Mouse (Mus musculus) retina, postnatal 1 day (tissue): ENCODE measurements at regions not wholly inside any gene's neighbourhood (a gene's known extent, or its start where the extent isn't known, plus 50 kb on each side); places are given as distances from the start of the nearest gene placed in this dataset.

Source experiments
- DNase-seq: peaks from one replicate; pipeline ENCODE4 v3.0.0-alpha.2; 2012

DNA sequence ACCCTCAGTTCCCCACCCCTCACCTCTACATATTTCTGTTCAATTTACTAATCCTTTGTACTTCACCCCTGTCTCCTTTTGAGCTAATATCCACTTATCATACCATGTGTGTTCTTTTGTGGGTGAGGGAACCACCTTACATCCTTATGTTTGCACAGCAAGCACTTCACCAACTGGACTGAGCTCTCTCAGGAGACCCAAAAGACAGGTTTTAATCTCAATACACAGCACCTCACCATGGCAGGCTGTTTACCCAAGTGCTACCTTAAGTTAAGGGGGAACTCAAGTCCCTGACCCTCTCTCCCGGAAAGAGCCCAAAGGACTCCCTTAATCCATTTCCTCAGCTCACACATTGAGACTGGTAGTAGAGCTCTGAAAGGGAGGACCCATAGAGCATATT is 62.3 kb upstream of the Agr3 start:
- DNase-seq, result no peak

DNA sequence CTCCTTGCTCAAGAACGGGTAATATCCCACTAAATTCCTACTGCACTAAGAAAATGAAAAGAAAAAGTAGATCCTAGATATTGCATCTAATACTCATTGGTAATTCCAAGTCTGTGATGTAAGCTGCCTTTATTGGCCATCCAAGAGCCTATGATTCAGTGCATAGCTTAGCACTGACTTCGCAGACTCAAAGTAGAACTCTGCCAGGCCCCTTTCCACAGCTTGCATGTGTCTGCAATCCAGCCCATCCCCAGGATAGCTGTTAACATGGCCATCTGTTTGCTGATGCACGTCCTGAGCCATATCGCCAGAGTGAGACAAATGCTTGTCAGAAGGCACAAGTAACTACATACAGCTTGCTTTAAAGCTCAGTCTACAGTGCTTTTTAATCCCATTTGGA is 72.3 kb upstream of the Agr3 start:
- DNase-seq, result no peak

- DNase-seq, result no peak
Observed at GRCm38 (mm10) chr12:35846905-35847610, 78.4 kb upstream of the Agr3 start.

DNA sequence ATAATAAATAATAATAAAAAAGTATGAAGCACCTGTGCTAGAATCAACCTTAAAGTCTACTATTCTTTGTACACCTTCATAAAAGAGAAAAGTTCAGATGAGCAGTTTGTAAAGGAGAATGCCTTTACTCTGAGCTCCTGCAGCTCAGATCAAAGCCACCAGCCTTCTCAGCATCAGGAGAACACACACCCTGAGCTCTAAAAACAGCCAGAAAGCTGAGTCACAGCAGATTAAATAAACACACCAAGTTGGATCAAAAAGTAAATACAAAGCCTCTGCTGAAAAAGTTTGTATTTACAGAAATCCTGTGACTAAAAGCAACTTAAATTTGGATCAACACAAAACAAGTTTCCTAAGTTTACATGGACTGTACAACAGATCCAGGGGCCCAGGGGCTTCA is 88.5 kb upstream of the Agr3 start:
- DNase-seq, result no peak

GRCm38 (mm10) chr12:35833285-35833684 is 92.1 kb upstream of the Agr3 start:
- no peak for DNase-seq

- DNase-seq, result no peak
Observed at GRCm38 (mm10) chr12:35831922-35832512, 93.4 kb upstream of the Agr3 start.

DNA sequence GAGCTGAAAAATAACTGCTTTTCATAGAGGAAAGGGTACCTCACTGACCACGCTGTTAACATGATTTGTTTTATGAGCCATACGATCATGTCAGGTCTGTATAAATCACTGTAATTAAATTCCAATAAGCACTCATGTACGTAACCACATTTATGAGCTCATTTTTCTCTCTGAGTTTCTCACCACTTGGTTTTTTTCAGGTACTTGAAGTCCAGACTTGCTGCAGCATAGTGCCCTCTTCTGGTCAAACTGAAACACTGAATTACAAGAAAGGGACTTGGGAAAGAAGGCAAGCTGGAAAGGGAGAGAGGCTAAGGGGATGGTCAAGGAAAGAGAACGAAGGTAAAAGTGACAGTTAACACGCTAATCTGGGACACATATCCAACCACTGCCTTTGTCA is 94.2 kb upstream of the Agr3 start:
- peak; percentile 81 for DNase-seq

- no peak for DNase-seq
Observed at GRCm38 (mm10) chr12:35827797-35828196, 97.6 kb upstream of the Agr3 start.

- DNase-seq, result no peak
Observed at GRCm38 (mm10) chr12:35826990-35827389, 98.4 kb upstream of the Agr3 start.

GRCm38 (mm10) chr12:35824587-35824987 is 100.8 kb upstream of the Agr3 start:
- DNase-seq, result no peak

DNA sequence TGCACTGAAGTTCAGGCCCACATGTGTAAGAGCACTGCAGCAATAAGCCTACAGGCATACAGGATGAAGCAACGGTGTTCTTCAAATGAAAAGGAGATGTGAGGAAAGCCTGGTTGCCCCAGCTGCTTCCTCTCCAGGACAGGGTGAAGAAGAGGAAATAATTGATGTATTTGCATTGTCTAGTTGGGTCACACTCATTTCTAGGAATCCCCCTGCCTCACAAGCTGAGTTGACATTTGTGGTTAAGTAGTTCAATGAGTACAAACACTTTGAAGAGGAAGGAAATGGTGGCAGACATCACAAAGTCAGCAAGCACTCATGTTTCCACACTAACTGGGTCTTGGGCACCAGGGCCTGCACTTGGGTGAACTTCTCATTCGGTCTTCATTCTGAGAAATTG is 126.2 kb upstream of the Agr3 start:
- DNase-seq, result no peak

- no peak for DNase-seq
Observed at GRCm38 (mm10) chr12:35775396-35775795, 150.0 kb upstream of the Agr3 start.

DNA sequence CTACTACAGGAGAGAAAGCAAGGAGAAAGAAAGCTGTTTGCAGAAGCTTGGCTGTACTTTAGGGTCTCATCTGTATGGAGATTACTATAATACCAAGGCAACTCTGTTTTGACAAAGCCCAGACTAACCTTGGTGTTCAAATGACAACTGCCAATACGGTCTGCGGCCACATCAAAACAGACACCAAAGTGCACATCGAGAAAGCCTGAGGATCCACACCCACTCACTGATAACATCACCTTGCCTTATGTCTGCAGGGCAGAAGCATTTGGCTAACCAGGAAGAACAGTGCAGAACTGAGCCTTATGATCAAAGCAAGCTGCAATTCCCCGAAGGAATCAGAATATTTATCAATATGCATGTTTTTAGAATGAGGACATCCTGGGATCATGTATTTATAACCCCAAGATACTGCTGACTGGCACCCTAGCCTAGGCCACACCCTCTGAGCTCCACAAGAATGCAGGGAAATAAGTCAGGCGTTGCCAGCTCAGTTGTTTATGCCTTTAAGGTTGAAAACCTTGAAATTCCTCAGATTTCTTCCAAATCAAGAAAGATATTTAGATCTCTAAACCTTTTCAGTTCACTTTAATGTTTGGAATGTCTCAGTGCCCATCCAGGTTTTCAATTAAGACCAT is 154.9 kb upstream of the Agr3 start:
- no peak for DNase-seq

- no peak for DNase-seq
Observed at GRCm38 (mm10) chr12:35758916-35759315, 166.5 kb upstream of the Agr3 start.

DNA sequence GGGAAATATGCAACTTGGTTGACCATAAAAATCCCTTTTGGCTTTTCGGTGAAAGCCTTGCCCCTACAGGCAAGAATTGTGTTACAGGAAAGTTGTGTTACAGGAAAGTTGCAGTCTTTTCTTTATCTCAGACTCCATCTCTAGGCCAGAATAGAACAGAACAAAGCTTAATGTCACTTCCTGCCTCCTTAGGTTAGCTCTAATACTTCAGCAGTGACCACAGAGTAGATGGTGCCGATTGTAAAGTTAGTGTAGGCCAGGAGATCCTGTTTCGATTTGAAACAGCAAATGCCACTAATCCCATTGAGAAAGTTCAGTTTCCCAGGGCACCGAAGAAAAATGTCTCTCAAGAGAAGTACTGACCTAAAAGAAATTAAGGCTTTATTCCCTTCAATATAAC is 170.3 kb upstream of the Agr3 start:
- no peak for DNase-seq

- DNase-seq, result no peak
Observed at GRCm38 (mm10) chr12:35747997-35748396, 177.4 kb upstream of the Agr3 start.

DNA sequence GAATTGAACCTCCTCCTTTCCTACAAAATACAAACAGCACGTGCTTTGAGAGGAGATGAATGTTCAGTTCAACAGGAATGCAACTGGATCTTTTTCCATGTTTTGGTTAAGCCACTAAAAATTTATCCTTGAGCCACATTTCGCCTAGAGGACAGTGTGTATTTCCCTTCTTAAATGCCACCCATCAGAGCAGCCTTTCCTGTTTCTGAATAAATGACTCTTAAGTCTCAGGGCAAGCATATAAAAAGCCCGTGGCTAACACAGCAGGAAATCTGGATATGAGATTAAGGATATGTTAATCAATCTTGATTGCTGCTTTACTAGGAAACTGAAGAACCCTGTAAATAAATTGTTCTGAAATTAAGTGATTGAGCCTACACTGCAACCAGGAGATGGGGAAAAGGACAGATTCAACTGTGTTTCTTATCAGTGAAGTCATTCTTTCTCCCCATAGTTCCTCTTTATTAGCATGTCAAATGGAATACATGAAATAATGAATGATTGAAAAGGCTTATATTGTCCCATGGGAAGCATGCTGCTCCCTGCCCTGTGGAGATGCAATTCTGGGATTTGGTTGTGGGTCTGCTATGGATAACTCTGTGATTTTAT is 178.6 kb upstream of the Agr3 start:
- DNase-seq, result no peak

DNA sequence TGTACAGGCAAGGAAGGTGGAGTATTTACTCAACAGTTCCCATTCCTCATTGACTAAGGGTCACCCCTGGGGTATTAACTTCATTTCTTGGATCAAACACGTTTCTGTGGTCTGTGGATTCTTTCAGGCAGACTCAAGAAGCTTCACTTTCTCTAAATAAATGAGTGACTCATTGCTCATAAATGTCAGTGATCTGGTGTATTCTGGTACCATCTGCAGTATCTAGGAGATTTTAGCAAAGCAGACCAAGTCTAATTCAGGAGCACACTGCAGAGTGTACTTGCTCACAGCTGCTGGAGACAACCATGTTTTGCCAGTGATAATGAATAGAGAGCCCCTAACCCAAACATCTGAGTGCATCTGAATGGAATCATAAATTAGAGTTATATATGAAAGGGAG is 182.7 kb upstream of the Agr3 start:
- DNase-seq, result no peak

DNA sequence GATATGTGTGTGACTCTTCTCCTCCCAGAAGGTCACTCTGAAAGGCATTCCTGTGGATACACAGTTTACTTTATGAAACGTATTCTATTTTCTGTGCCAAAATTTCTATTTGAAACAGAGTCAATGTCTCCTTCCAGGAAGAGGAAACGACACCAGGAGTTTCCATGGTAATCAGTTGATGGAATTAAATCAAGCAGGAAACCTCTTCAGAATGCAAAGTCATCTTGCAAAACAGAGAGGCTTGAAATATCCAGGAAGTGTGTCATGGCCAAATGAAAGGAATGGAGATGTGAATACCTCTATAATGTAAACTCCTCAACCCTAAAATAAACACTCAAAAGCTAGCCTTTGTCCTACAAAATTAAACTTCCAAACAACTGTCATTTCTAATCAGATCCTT is 189.0 kb upstream of the Agr3 start:
- DNase-seq, result no peak

GRCm38 (mm10) chr12:35735002-35735401 is 190.4 kb upstream of the Agr3 start:
- no peak for DNase-seq

DNA sequence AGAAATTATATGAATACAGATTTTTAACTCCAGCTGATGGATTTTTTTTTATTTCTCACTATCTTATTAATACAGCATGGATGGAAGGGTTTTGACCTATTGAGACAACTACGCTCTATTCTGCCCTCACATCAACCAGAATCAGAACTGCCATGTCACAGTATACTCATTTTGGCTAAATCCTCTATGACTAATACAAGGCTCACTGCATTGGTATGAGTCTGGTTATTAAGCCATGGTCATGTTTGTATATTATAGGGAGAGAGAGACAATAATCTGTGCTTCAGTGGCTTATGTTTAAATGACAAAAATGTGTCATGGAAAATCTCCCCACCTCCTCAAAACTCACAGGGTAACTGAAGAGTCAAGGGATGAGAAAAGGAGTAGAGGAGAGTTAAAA is 191.0 kb upstream of the Agr3 start:
- DNase-seq, result no peak

GRCm38 (mm10) chr12:35733580-35733979 is 191.8 kb upstream of the Agr3 start:
- no peak for DNase-seq

GRCm38 (mm10) chr12:35725910-35726309 is 191.1 kb upstream of the Ahr start:
- DNase-seq, result no peak

- no peak for DNase-seq
Observed at GRCm38 (mm10) chr12:35724132-35724531, 189.3 kb upstream of the Ahr start.
